Mouse (Mus musculus) ES-E14 (cell line): ENCODE data around the gene Fbxl17. TPM values are rescaled to one million over a fixed set of nuclear protein-coding genes. Genes with fewer than 3 reads are reported as not detected.

Source experiments
- DNase-seq: peaks from one replicate; pipeline ENCODE4 v3.0.0-alpha.2; 2013; ENCODE audit warnings: low read depth, low spot score
- H3K27ac ChIP-seq: 2 replicates; pipeline ENCODE4 v1.5.1; 2012; ENCODE audit warnings: low read depth, mild to moderate bottlenecking, low read length, moderate library complexity, mixed read lengths; ENCODE audit not compliant: poor library complexity, insufficient read depth, severe bottlenecking
- H3K36me3 ChIP-seq: 2 replicates; pipeline ENCODE4 v1.6.1; 2012; ENCODE audit warnings: mild to moderate bottlenecking, low read length, moderate library complexity, mixed read lengths; ENCODE audit not compliant: control insufficient read depth, poor library complexity, insufficient read depth, severe bottlenecking
- H3K4me1 ChIP-seq, 2 experiments: fragments of 150-350 bp in 1 of 2; sonication (generic) in 1 of 2; 2 replicates each; pipeline ENCODE4 v1.6.1; 2012; ENCODE audit warnings: low read length in 2 of 2, mild to moderate bottlenecking in 1 of 2, mixed read lengths in 1 of 2; ENCODE audit not compliant: control insufficient read depth in 2 of 2, insufficient read depth in 2 of 2, poor library complexity in 1 of 2
- H3K4me3 ChIP-seq, 2 experiments: fragments of 150-350 bp in 1 of 2; sonication (generic) in 1 of 2; 2 replicates each; pipeline ENCODE4 v1.5.1; 2012; ENCODE audit warnings: low read length in 2 of 2, low read depth in 1 of 2, mild to moderate bottlenecking in 1 of 2, mixed read lengths in 1 of 2; ENCODE audit not compliant: insufficient read depth in 1 of 2, poor library complexity in 1 of 2, severe bottlenecking in 1 of 2
- H3K9ac ChIP-seq: 2 replicates; pipeline ENCODE4 v1.6.1; 2012; ENCODE audit warnings: low read depth, mild to moderate bottlenecking, low read length, mixed read lengths; ENCODE audit not compliant: poor library complexity, insufficient read depth, severe bottlenecking
- H3K9me3 ChIP-seq: fragments of 150-350 bp; sonication (generic); 2 replicates; pipeline ENCODE4 v1.6.1; 2012; ENCODE audit warnings: low read depth, mild to moderate bottlenecking, low read length; ENCODE audit not compliant: control insufficient read depth, insufficient read depth
- CHD2 ChIP-seq: IDR thresholded peaks from 2 replicates; pipeline ENCODE4 v1.6.1; 2014; ENCODE audit warnings: mild to moderate bottlenecking, low read depth, low read length, inconsistent platforms
- HCFC1 ChIP-seq: IDR thresholded peaks from 2 replicates; pipeline ENCODE4 v1.6.1; 2012; ENCODE audit warnings: low read length, inconsistent platforms, borderline replicate concordance; ENCODE audit not compliant: insufficient read depth
- MAFK ChIP-seq: IDR thresholded peaks from 2 replicates; pipeline ENCODE4 v1.6.1; 2014; ENCODE audit warnings: mild to moderate bottlenecking, low read depth, low read length, inconsistent platforms; ENCODE audit not compliant: insufficient read depth
- ZC3H11A ChIP-seq: IDR thresholded peaks from 2 replicates; pipeline ENCODE4 v1.6.1; 2012; ENCODE audit warnings: low read depth, mild to moderate bottlenecking, inconsistent platforms, low read length, borderline replicate concordance
- ZNF384 ChIP-seq: IDR thresholded peaks from 2 replicates; pipeline ENCODE4 v1.6.1; 2012; ENCODE audit warnings: low read depth, low read length, inconsistent platforms
- in situ Hi-C, 2 experiments: fragments of 600-800 bp; cut with MboI; formaldehyde crosslinking; loops; one replicate each; pipeline ENCODE4 v1.15.1; 2025; ENCODE audit warnings: low sequenced_read_pairs in 2 of 2, inconsistent platforms in 1 of 2; ENCODE audit not compliant: unreplicated experiment in 2 of 2
- total RNA-seq: library from RNA; depleted of rRNA; stranded (reverse); fragments of 300-350 nt; gene quantifications from 2 replicates; pipeline ENCODE4 v1.2.3, GENCODE M21; 2012

The Fbxl17 gene
- total RNA-seq, 1 experiment = 5.6 TPM

DNA sequence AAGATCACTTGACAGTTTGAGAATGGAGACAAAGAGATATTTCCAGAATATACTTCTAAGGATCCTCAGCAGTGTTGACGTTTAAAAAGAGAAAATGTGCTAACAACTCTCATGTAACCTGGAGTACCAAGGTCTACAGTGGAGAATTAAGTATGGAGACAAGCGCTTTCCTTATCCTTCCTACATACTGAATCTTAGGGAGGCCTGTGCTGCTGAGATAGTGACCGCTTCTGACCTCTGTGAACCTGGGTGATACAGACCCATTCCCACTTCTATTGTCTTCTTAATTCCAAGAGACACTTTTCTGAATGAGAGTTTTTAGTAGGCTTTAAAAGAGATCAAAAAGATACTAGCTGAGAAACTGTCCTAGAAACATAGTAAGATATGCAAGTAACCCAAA, 278.2 kb downstream of the Fbxl17 start:
- H3K4me3 ChIP-seq = no peak overlapping the region
- no peaks in the 10 kb centered on the region for H3K9me3 ChIP-seq
- no peak for DNase-seq
- H3K9ac ChIP-seq = no peak overlapping the region
- H3K4me1 ChIP-seq = no peaks in the 10 kb centered on the region
- H3K27ac ChIP-seq = no peak overlapping the region
- no peak for TF ChIP-seq MAFK
- TF ChIP-seq HCFC1 = no peak
- TF ChIP-seq ZC3H11A = no peak
- TF ChIP-seq CHD2 = no peak
- no peak for TF ChIP-seq ZNF384
- in situ Hi-C loops = no loop called here
- H3K36me3 ChIP-seq = no peaks in the 10 kb centered on the region

DNA sequence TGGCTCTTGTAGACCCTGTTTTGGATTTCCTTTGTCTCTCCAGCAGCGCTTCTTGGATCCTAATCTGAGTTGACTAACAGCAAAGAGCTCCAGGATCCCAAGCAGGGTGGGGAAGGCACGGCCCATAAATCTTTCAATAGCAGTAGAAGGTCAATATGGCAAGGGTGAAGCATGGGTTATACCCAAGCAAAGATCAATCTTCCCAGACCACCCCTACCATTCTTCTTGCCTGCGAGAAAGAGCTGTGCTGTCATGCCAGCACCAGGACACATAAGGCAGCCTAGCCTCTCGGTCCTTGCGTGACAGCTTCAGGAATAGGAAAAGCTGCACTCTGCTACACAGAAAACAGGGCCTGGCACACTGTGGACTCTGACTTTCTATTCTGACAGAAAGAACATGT, 279.0 kb downstream of the Fbxl17 start:
- TF ChIP-seq ZNF384 = no peak
- TF ChIP-seq HCFC1 = no peak
- TF ChIP-seq MAFK = no peak
- TF ChIP-seq CHD2 = no peak
- no peak for TF ChIP-seq ZC3H11A
- Histone ChIP-seq H3K4me3 (no peak overlapping the region), H3K27ac (no peak overlapping the region), H3K9ac (no peak overlapping the region), H3K4me1 (no peaks in the 10 kb centered on the region), H3K36me3 (no peaks in the 10 kb centered on the region), H3K9me3 (no peaks in the 10 kb centered on the region)
- in situ Hi-C loops = no loop called here
- DNase-seq = no peak

DNA sequence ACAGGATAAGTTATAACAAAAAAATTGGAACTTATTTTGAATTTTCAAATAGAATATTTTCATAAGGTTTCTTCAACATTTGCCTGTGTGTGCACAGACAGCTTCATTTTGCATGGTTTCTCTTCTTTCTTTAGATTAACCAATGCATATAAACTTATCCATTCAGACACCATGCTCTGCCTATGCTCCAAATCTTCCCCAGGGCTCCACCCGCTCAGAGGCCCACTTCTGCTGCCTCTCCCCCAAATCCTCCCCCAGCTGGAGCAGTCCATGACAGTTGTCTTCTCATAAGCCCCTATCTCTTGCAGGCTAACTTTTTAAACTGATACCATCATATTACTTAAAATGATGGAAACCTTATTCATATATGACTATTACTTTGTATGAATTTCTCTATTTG, 282.8 kb downstream of the Fbxl17 start:
- no peak overlapping the region for H3K9ac ChIP-seq
- DNase-seq = no peak
- H3K4me3 ChIP-seq = no peak overlapping the region
- H3K36me3 ChIP-seq = no peaks in the 10 kb centered on the region
- TF ChIP-seq ZC3H11A (no peak), MAFK (no peak), CHD2 (no peak), ZNF384 (no peak), HCFC1 (no peak)
- H3K9me3 ChIP-seq = no peaks in the 10 kb centered on the region
- H3K4me1 ChIP-seq = no peaks in the 10 kb centered on the region
- no peak overlapping the region for H3K27ac ChIP-seq
- in situ Hi-C loops = no loop called here

DNA sequence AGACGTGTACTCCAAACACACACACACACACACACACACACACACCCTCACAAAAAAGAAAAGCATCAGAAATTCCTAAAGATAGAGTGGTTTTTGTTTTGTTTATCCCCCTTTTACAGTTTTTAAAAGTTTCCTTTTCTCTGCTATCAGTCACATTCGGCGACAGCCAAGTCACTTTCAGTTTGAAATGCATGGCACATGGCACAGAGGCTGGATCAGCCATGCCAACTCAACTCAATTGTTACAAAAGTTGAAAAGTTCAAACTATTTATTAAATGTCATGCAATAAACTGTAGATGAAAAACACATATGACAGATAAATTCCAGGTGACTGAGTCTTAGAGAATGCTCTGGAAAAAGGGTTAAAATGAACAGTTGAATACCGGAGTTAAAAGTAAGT, 287.8 kb downstream of the Fbxl17 start:
- no peak overlapping the region for H3K4me3 ChIP-seq
- H3K36me3 ChIP-seq = no peaks in the 10 kb centered on the region
- in situ Hi-C loops = no loop called here
- no peaks in the 10 kb centered on the region for H3K4me1 ChIP-seq
- no peak for DNase-seq
- no peak overlapping the region for H3K27ac ChIP-seq
- no peak overlapping the region for H3K9ac ChIP-seq
- H3K9me3 ChIP-seq = no peaks in the 10 kb centered on the region
- no peak for TF ChIP-seq CHD2
- no peak for TF ChIP-seq ZNF384
- no peak for TF ChIP-seq MAFK
- no peak for TF ChIP-seq HCFC1
- no peak for TF ChIP-seq ZC3H11A

DNA sequence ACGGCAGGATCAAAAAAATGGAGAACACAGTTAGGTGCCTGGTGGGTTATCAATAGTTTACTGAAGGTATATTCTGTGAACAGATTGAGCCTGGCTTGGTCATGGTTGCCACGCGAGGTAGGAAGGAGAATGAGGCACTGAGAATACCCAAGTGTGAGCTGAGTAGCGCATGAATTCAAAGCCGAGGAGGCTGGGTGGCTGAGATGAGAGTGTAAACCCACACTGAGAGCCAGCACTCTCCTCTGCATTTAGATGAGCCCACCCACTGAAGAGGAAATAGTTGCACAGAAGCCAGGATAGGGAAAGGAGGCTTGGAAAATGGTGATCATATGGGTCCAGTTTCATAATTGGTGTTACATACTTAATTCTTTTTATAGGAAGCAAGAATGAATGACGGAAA, 290.7 kb downstream of the Fbxl17 start:
- in situ Hi-C loops = no loop called here
- H3K4me1 ChIP-seq = no peaks in the 10 kb centered on the region
- no peaks in the 10 kb centered on the region for H3K36me3 ChIP-seq
- no peak overlapping the region for H3K27ac ChIP-seq
- no peak for TF ChIP-seq HCFC1
- no peak for TF ChIP-seq ZC3H11A
- no peak for TF ChIP-seq ZNF384
- no peak for TF ChIP-seq CHD2
- no peak for TF ChIP-seq MAFK
- no peak for DNase-seq
- H3K9ac ChIP-seq = no peak overlapping the region
- H3K4me3 ChIP-seq = no peak overlapping the region
- no peaks in the 10 kb centered on the region for H3K9me3 ChIP-seq
